Mouse (Mus musculus): ENCODE results near the gene Kansl2. TPM values are rescaled to one million over a fixed set of nuclear protein-coding genes. Genes with fewer than 3 reads are reported as not detected.
"Not testable (repeated sequence)": the region's sequence is repeated elsewhere in the genome, so short reads cannot be mapped to it uniquely, and the experiment has no call there.

The Kansl2 gene
- total RNA-seq, 2 experiments from 2014 or later, result 88.8 to 93.8 TPM

DNA sequence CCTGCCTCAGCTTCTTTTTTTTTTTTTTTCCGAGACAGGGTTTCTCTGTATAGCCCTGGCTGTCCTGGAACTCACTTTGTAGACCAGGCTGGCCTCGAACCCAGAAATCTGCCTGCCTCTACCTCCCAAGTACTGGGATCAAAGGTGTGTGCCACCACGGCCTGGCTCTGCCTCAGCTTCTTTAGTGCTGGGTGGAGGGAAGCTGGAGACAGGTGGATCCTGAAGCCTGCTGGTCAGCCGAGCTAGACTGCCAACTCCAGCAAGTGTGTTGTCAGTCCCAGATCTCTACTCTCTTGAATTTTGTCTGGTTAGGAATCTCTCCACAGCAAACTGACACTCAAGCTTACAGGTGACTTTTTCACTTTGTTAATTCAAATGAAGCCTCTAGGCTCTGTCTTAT lies 1.9 kb upstream of the Kansl2 start:
- no peak for DNase-seq

- no peak for DNase-seq
These were observed 981 bp downstream of the Kansl2 start for GRCm38 (mm10) chr15:98533035-98533531.

- no peak for DNase-seq
These were observed 1.8 kb downstream of the Kansl2 start for GRCm38 (mm10) chr15:98532281-98532680.

- no peak for DNase-seq
These were observed 5.9 kb downstream of the Kansl2 start for GRCm38 (mm10) chr15:98528066-98528563.

- no peak for DNase-seq
These were observed 6.8 kb downstream of the Kansl2 start for GRCm38 (mm10) chr15:98527056-98527771.

DNA sequence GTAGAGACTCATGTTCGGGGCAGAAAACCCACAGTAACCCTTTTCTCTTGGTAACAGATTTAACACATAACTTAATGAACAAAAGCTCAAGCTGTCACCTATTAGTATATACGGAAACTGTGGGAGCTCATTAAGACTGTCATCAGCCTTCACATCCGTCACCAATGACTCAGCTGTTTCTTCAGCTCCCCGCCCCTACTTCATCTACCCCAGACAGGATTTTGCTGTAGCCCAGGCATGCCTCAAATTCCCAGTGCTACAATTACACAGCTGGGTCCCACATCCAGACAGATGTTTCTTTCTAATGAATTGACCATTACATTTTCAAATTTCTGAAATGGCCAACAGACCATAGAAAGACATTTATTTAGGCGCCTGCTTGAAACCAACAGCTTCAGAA lies 8.0 kb downstream of the Kansl2 start:
- no peak for DNase-seq

GRCm38 (mm10) chr15:98521245-98521644 lies 12.8 kb downstream of the Kansl2 start:
- DNase-seq, result no peak

- DNase-seq, result peak; percentile 79
These were observed 16.4 kb downstream of the Kansl2 start for GRCm38 (mm10) chr15:98517380-98518355.

- not testable (repeated sequence) for DNase-seq
These were observed 19.2 kb downstream of the Kansl2 start for GRCm38 (mm10) chr15:98514845-98515244.

GRCm38 (mm10) chr15:98514146-98514545 lies 19.9 kb downstream of the Kansl2 start:
- DNase-seq, result no peak

DNA sequence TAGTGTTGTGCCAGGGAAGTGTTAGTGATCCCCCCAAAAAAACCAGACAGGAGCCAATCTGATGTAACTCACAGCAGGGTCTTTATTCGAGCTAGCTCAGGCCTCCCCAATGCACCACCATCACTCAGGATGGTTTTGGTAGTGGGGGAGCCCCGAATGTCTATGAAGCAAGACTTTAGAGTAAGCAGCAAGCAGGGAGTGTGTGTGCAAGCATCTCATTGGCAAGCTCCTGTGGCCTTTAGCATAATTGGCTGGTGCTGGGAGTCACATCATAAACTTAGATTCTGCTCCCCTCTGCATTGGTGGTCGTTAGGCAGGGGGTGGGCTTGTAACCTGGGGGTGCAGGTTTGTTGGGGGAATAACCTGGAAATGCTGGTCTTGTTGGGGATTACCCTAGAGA lies 20.4 kb downstream of the Kansl2 start:
- DNase-seq, result not testable (repeated sequence)

DNA sequence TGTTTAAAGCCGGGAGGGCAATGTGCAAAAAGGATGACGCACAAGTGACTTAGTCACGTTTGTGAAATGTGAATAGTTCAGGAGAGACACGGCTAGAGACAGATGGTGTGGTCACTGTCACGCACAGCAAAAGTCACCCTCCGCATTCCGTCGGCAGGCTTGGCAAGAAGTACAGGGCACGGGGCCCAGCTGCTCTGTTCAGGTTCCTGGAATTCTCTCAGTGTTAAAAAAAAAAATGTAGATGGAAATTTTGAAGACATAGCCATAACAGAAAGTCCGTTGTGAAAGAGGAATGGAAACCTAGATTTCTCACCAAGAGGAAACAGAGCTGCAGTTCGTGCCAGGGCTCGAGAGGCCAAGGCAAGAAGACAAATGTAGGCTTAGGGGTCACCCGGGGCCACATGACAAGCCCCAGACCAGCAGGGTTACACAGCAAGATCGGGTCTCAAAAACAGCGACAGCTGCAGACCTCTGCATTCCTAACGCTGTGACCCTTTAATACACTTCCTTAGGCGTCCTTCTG lies 21.2 kb downstream of the Kansl2 start:
- DNase-seq, result peak; percentile 80

DNA sequence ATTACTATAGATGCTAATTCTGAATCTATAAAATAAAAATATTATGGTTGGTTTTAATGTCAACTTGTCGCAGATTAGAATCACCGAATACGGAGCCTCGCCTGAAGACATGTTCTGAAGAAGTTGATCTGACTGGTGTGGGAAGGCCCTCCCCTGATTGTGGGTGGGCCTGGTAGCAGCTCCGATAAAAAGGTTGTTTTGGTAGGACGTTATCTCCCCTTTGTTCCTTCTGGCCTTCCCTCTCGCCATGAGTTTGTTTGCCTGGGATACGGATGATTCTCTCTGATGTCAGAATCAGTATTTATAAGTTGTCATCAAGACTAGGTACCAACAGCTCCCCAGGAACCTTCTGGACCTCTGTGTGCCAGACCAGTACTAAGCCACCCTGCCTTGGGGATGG lies 21.8 kb downstream of the Kansl2 start:
- peak; percentile 28 for DNase-seq

DNA sequence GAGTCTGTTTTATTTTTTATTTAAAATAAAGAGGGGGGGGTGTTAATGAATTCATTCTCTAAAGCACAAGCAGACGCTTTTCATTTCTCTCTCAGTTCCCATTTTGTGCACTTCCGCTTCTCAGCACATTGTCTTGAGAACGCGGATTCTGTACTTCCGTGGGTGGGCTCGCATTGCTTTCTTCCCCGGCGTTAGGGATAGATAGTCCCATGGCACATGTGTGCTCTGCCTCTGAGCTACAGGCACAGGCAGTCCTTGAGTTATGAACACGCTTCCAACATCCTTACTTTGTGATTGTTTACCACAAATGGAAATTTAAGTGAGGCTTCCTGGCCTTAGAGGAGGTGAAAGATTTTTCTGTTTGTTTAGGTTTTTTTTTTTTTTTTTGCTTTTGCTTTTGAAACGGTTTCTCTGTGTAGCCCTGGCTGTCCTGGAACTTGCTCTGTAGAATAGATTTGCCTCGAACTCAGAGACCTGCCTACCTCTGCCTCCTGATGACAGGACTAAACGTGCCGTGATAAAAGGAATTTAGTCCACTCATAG lies 22.6 kb downstream of the Kansl2 start:
- peak; percentile 32 for DNase-seq

- peak; percentile 89 for DNase-seq
These were observed 23.4 kb downstream of the Kansl2 start for GRCm38 (mm10) chr15:98510438-98511385.

DNA sequence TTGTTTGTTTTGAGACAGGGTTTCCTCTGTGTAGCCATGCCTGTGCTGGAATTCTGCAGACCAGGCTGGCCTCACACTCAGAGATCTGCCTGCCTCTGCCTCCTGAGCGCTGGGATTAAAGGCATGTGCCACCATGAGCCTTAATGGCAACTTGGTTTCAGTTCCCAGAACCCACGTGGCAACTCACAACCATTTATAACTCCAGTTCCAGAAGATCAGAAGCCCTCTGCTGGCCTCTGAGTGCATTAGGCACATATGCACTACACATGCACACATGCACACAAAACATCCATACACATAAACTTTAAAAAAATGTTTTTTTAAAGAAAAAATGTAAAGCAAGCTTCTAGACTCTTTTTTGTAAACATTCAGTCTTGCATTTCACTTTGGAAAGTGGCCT lies 24.7 kb downstream of the Kansl2 start:
- no peak for DNase-seq

- no peak for DNase-seq
These were observed 26.7 kb downstream of the Kansl2 start for GRCm38 (mm10) chr15:98507321-98507720.

GRCm38 (mm10) chr15:98506253-98506957 lies 27.7 kb downstream of the Kansl2 start:
- DNase-seq, result no peak

GRCm38 (mm10) chr15:98504514-98504913 lies 29.6 kb downstream of the Kansl2 start:
- DNase-seq, result peak; percentile 84

DNA sequence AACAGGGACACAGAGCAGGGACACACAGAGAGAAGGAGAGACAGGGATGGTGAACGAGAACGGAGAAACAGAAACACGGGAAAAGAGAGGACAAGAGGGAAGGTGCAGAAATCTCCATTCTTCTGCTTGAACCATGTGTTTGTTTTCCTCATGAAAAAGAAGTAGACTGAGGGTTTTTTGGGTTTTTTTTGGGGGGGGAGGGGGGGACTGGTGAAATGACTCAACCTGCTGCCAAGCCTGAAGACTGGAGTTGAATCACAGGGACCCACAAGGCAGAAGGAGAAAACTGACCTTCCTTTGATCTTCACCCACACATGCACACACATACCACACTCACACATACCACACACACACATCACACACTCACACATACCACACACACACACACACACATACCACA lies 30.7 kb downstream of the Kansl2 start:
- no peak for DNase-seq

DNA sequence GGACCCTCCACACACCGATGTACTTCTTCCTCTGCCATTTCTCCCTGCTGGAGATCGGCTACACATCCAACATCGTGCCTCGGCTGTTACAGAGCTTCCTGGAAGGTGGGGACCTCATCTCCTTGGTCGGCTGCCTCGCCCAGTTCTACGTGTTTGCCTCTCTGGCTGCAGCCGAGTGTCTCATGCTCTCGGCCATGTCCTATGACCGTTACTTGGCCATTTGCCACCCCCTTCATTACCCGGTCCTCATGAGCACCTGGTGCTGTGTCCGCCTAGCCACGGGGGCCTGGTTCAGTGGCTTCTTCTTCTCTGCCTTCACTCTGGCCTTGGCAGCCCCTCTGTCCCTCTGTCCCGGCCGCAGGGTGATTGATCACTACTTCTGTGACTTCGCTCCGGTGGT lies 36.4 kb downstream of the Kansl2 start:
- no peak for DNase-seq

Data from heart, postnatal 4 days (tissue).